1 mouse cellular context compared by ENCODE assay signal in the genomic region with DNA sequence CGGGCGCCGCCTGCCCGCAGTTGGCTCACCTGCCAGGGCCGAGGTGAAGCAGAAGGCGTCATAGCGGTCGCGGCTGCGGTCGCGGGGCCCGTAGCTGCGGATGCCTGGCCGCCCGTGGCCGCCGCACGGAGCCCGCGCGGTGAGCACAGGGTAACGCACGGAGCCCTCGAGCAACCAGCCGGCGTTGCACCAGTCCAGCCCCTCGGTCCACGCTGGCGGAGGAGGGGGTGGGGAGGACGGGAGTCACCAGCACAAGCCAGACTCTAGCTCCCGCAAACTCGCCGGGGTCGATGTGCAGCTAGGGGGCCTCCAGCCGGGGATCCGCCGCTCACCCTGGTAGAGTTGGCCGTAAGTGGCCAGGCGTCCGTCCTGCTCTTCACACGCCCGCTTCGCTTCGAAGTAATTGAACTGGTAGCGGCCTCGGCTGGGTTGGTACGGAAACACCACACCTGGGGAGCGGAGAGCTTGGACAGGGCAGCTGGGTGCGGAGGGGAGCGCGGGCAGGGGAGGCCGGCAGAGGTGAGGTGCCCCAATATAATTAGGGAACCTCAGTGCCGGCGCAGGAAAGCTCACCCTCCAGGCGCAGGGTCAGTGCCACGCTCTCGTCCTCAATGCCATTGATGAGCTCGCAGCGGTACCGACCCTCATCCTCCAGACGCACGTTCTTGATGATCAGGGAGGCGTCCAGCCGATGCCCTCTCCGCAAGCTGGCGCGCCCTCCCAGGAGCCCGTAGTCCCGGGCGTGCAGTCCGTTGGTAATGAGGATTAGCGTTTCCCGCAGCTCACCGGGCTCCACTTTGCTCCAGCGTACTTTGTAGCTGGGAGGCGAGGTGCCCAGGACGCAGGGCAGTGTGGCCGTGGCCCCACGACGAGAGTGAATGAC.
TF ChIP-seq lines count a peak whose summit lies in the region.

No protein-coding gene starts in this region.

TF ChIP-seq in myocyte, 11 proteins besides CTCF, POLR2A, EP300 and RAD21 (continued from another document):
- TF ChIP-seq MYOD1 (IDR thresholded peaks at IDR 0.05; ENCODE audit: control insufficient read depth in 1 of 3, insufficient read length in 2 of 3, low read depth in 2 of 3) (no peak), TCF12 (IDR thresholded peaks at IDR 0.05; ENCODE audit: insufficient read depth, poor library complexity, severe bottlenecking) (no peak), USF1 (IDR thresholded peaks at IDR 0.05; ENCODE audit: low read depth) (no peak), MAX (IDR thresholded peaks at IDR 0.05; ENCODE audit: low read depth) (no peak), MYOG (IDR thresholded peaks at IDR 0.05; ENCODE audit: control insufficient read depth in 1 of 3, insufficient read depth in 1 of 3, insufficient read length in 2 of 3, low read depth in 2 of 3) (no peak), E2F4 (IDR thresholded peaks at IDR 0.05; ENCODE audit: insufficient read depth) (no peak), REST (IDR thresholded peaks at IDR 0.05; ENCODE audit: insufficient read depth, insufficient read length) (no peak), CEBPB (IDR thresholded peaks at IDR 0.05; ENCODE audit: insufficient read depth, poor library complexity, severe bottlenecking) (no peak)
TF ChIP-seq in myocyte: peak in this region for 0.
